Comparison of ENCODE assay signal across 16 mouse cellular contexts in genomic region chr11:4201981-4202700, GRCm38 (mm10). TPM values are rescaled to one million over a fixed set of nuclear protein-coding genes. Genes with fewer than 3 reads are reported as not detected.
A peak's percentile ranks its signal among the peaks of the same experiment; 100 is the strongest.
DNase-seq lines count a peak whose midpoint lies in the region; TF ChIP-seq lines count a peak whose summit lies in the region.
"Had no signal": no experiment of that assay in that cellular context is flagged by ENCODE, and none has a peak within 500 bp of the region (broad histone marks: within the 10 kb centered on the region; RNA-seq: fewer than 3 reads in every experiment).

No protein-coding gene starts in this region.

- peak overlapping the region; percentile 75 for H3K27ac ChIP-seq in gastrocnemius, adult 2 months
- H3K27ac ChIP-seq: embryonic facial prominence, embryonic 15.5 days; forebrain, embryonic 13.5 days; liver, embryonic 14.5 days had no signal

- no peak for DNase-seq in gastrocnemius, adult 2 months
- no peak for DNase-seq in gastrocnemius, postnatal 36 days
- peak; percentile 50 for DNase-seq in kidney, postnatal 14 days
- no peak for DNase-seq in kidney, adult 8-10 months
- peak; percentile 54 for DNase-seq in lung, postnatal 10 days
- DNase-seq in lung, postnatal 14 days, result no peak
- peak; percentile 70 for DNase-seq in testis, postnatal 10 days (ENCODE audit: low spot score)
- DNase-seq: adrenal gland, postnatal 10 days; gastrocnemius, postnatal 14 days; right cerebral cortex, adult 18-20 months had no signal

- TF ChIP-seq CTCF in gastrocnemius, adult 2 months (IDR thresholded peaks at IDR 0.05), result no peak

- intact Hi-C loops in gastrocnemius, adult 2 months (cut with DNase I), result no loop called here
- intact Hi-C loops in gastrocnemius, postnatal 36 days (cut with DNase I), result no loop called here

- H3K4me3 ChIP-seq in gastrocnemius, adult 2 months, result no peak overlapping the region
- H3K4me3 ChIP-seq: embryonic facial prominence, embryonic 15.5 days; forebrain, embryonic 13.5 days; megakaryocyte, embryonic 14.5 days; neural tube, embryonic 15.5 days had no signal

RNA-seq across cellular contexts. Expression of gene Tbc1d10a, which starts 15.6 kb away (rescaled TPM):
- 1 to 10 TPM; 3.1 to 5.2 TPM for total RNA-seq in gastrocnemius, adult 2 months (2021)
- 1 to 10 TPM; 3.7 to 4.4 TPM for total RNA-seq in gastrocnemius, postnatal 36 days (2021)

RNA-seq across cellular contexts. Expression of gene Castor1, which starts 15.9 kb away (rescaled TPM):
- total RNA-seq in gastrocnemius, adult 2 months (2021), result 1 to 10 TPM; 2.0 to 2.6 TPM
- total RNA-seq in gastrocnemius, postnatal 36 days (2021), result 1 to 10 TPM; 2.2 to 3.0 TPM

RNA-seq across cellular contexts. Expression of gene Osm, which starts 34.1 kb away (rescaled TPM):
- total RNA-seq in gastrocnemius, adult 2 months (2021), result not detected
- total RNA-seq in gastrocnemius, postnatal 36 days (2021), result not detected
- total RNA-seq: gastrocnemius, postnatal 14 days; left cerebral cortex, postnatal 10 days had no signal

RNA-seq across cellular contexts. Expression of gene Sf3a1, which starts 42.0 kb away (rescaled TPM):
- 10 to 100 TPM; 13.9 to 19.6 TPM for total RNA-seq in gastrocnemius, adult 2 months (2021)
- 10 to 100 TPM; 16.2 to 17.0 TPM for total RNA-seq in gastrocnemius, postnatal 36 days (2021)

RNA-seq across cellular contexts. Expression of gene Ccdc157, which starts 42.0 kb away (rescaled TPM):
- total RNA-seq in gastrocnemius, adult 2 months (2021), result 1 to 10 TPM; 3.2 to 3.4 TPM
- 1 to 10 TPM; 2.6 to 2.8 TPM for total RNA-seq in gastrocnemius, postnatal 36 days (2021)

Comparison
In these comparisons a context has a peak if more than half of its experiments do, and no peak if none do; other contexts are left out.
1. DNase-seq: peak in kidney, postnatal 14 days (single experiment), lung, postnatal 10 days (single experiment) and testis, postnatal 10 days (single experiment); none in gastrocnemius, adult 2 months (single experiment), gastrocnemius, postnatal 36 days (0 of 2), kidney, adult 8-10 months (0 of 2) and lung, postnatal 14 days (single experiment).